Mouse (Mus musculus) bone marrow macrophage, adult 2 months (primary cell): ENCODE measurements at regions not wholly inside any gene's neighbourhood (a gene's known extent, or its start where the extent isn't known, plus 50 kb on each side); places are given as distances from the start of the nearest gene placed in this dataset.

Experiments used
- H3K27ac ChIP-seq: 2 replicates; pipeline ENCODE4 v1.5.1; 2012; ENCODE audit warnings: low read depth, low read length; ENCODE audit not compliant: insufficient read depth
- H3K4me1 ChIP-seq: 2 replicates; pipeline ENCODE4 v1.6.1; 2012; ENCODE audit warnings: low read length; ENCODE audit not compliant: control insufficient read depth, insufficient read depth
- H3K4me3 ChIP-seq: 2 replicates; pipeline ENCODE4 v1.5.1; 2012; ENCODE audit warnings: mild to moderate bottlenecking, low read length, moderate library complexity; ENCODE audit not compliant: insufficient read depth
- CTCF ChIP-seq: IDR thresholded peaks from 2 replicates; pipeline ENCODE4 v1.5.1; 2012; ENCODE audit warnings: low read depth, mild to moderate bottlenecking, low read length, moderate library complexity
- POLR2A ChIP-seq: IDR thresholded peaks from 2 replicates; pipeline ENCODE4 v1.6.1; 2012; ENCODE audit warnings: mild to moderate bottlenecking, low read depth, low read length, borderline replicate concordance

DNA sequence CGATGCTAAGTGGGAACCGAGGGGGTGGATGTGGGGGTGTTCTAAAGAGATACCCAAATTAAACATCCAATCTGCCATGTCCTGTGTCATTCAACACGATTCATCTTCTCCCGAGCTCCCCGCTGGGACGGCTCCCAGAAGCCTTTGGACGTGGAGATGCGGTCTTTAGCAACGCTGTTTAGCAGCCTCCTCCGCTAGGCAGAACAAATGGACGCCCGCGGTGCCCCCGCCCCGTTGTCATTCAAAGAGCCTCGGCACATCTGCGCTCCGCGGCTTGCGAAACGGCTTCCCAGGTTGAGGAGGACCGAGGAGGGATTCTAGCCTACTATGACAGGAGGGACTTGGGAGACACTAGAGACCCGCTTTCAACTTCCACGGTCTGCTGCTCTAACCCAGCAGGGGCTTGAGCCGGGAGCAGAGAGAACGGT lies 136.2 kb downstream of the Nectin1 start:
- Histone ChIP-seq H3K4me3 (no peak overlapping the region), H3K4me1 (no peaks in the 10 kb centered on the region), H3K27ac (no peak overlapping the region)
- TF ChIP-seq POLR2A (no peak), CTCF (no peak)

DNA sequence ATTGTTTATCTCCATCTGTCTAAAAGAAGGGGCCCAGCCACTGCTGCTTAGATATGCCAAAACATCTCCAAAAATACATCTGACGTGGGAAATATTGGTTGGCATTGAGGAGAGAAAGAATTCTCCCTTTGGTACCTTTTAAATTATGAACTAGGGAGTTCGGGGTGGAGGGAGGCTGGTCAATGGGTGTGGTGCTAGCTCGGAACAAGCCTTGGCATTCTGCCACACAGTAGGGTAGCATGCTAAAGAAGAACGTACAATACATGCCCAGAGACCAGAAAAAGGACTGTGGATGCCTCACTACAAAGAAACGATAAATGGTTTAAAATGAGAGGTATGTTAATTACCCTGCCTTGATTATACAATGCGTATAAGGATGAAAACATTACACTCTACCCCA lies 149.3 kb downstream of the Nectin1 start:
- Histone ChIP-seq H3K27ac (no peak overlapping the region), H3K4me1 (no peaks in the 10 kb centered on the region), H3K4me3 (no peak overlapping the region)
- TF ChIP-seq POLR2A (no peak), CTCF (no peak)

- H3K4me3 ChIP-seq: no peak overlapping the region
- no peak for TF ChIP-seq CTCF
- no peak for TF ChIP-seq POLR2A
- H3K27ac ChIP-seq: no peak overlapping the region
Observed at GRCm38 (mm10) chr9:43899239-43899638, 143.9 kb upstream of the Thy1 start.

DNA sequence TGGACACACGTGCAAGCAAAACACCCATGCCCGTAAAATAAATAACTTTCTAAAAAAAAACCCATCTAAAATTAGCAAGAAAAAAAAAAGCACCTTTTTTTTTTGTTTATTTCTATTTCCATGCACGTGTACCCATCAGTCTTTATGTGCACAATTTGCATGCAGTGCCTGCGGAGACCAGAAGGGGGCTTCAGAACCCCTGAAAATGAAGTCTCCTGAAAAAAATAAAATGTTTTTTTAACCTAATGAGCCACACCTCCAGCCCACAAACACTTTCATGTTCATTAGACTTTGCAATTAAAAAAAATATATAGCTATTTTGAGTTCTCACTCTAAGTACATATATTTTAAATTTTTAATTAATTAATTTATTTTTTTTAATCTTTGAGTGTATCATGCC lies 134.9 kb upstream of the Thy1 start:
- no peak for TF ChIP-seq POLR2A
- TF ChIP-seq CTCF: no peak
- no peak overlapping the region for H3K27ac ChIP-seq
- no peak overlapping the region for H3K4me3 ChIP-seq
- no peaks in the 10 kb centered on the region for H3K4me1 ChIP-seq

More at GRCm38 (mm10) chr9:43899239-43899638, 143.9 kb upstream of the Thy1 start:
- H3K4me1 ChIP-seq: no peaks in the 10 kb centered on the region

DNA sequence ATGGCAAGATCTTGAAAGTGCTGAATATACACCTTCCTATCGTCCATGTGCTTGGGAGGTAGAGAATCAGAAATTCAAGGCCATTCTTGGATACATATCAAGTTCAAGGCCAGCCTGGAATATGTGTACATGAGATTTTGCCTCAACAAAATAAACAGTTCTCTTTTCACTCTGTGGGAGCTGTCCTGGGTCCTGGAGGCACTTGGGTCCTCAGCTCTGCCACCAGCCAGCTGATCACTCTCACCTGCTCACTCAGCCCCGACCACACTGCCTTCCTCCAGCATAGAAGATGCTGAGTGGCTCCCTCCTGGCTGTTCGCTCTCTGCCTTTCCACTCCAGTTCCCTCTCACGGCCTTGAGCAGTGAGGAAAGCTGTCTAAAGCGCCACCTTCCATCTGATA lies 128.2 kb upstream of the Thy1 start:
- H3K4me3 ChIP-seq: no peak overlapping the region
- H3K27ac ChIP-seq: no peak overlapping the region
- H3K4me1 ChIP-seq: no peaks in the 10 kb centered on the region
- no peak for TF ChIP-seq POLR2A

- no peak overlapping the region for H3K27ac ChIP-seq
- no peak for TF ChIP-seq POLR2A
- no peak for TF ChIP-seq CTCF
- no peak overlapping the region for H3K4me3 ChIP-seq
- H3K4me1 ChIP-seq: no peaks in the 10 kb centered on the region
Observed at GRCm38 (mm10) chr9:43917467-43917866, 125.7 kb upstream of the Thy1 start.

DNA sequence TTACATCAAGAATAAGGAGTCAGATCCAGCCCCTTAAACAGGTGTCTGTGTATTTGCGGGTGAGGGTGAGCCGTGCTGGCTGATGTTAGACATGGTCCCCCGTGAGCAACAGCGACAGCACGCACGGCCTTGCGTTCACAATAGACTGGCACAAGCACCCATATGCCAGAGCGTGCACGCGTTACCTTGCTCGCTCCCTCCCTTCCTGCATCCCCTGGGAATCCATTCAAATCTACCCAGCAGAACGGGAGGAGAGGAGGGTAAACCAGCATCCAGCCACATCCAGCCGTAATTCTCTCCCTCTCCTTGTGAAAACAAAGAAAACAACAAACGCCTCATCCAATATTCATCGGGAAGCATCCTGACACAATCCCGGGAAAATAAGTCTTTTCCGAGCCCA lies 124.2 kb upstream of the Thy1 start:
- H3K4me1 ChIP-seq: no peaks in the 10 kb centered on the region
- no peak overlapping the region for H3K4me3 ChIP-seq
- TF ChIP-seq POLR2A (no peak), CTCF (no peak)
- H3K27ac ChIP-seq: no peak overlapping the region

DNA sequence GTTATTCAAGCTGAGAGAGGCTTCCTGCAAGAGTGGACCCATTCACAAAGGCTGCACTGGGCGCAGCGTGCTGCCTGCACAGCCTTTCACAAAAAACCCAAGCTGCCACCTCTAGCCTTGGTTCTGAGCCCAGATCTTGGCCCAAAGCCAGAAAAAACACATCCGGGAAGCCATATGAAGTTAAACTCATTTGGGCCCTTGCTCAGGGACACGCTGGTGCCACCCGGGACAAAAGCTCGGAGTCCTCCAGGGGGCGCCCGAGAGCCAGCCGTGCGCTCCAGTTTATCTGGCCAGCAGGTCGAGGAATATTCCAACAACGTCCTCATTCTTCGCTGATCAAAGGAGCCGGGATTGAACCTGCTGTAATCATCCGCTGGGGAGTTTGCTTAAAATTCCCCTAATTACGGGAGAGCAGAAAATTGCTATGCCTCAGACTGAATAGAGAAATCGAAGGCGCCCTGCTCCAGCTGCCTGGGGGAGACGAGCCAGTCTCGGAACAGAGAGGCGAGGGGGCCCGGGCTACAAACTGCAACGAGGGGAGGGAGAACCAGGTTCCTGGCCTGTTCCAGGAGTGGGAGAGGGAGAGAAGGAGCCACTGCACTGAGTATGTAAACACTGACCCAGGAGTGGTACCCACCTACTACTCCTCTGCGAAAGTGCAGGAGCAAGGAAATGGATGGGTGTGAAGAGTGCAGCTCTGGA lies 123.0 kb upstream of the Thy1 start:
- H3K4me1 ChIP-seq: no peaks in the 10 kb centered on the region
- TF ChIP-seq CTCF: peak; percentile 83
- TF ChIP-seq POLR2A: no peak
- no peak overlapping the region for H3K4me3 ChIP-seq
- H3K27ac ChIP-seq: no peak overlapping the region

DNA sequence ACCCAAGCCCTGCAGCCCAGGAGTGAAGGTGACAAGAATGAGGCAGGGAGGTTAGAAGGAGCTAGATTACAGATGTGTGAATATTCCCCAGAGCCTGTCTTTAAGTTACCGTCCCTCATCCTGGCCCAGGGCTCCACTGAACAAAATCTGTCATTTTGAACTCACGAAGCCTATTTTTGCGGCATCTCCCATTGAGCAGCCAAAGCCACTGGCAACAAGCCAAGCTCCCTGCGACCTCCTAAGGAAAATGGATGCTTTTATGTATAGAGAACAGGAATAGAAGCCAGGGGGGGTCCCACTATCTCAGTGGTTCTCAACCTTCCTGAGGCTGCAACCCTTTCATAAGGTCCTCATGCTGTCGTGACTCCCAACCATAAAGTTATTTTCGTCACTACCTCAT lies 121.0 kb upstream of the Thy1 start:
- Histone ChIP-seq H3K27ac (no peak overlapping the region), H3K4me1 (no peaks in the 10 kb centered on the region), H3K4me3 (no peak overlapping the region)
- no peak for TF ChIP-seq CTCF
- no peak for TF ChIP-seq POLR2A

GRCm38 (mm10) chr9:43923088-43923487 lies 120.1 kb upstream of the Thy1 start:
- TF ChIP-seq CTCF: no peak
- TF ChIP-seq POLR2A: no peak
- no peak overlapping the region for H3K4me3 ChIP-seq
- no peak overlapping the region for H3K27ac ChIP-seq
- no peaks in the 10 kb centered on the region for H3K4me1 ChIP-seq
